Mouse (Mus musculus): ENCODE data around the gene Zfp111. TPM values are rescaled to one million over a fixed set of nuclear protein-coding genes. Genes with fewer than 3 reads are reported as not detected.

Gene Zfp111
- polyA plus RNA-seq, 1 experiment from 2014 or later = 6.6 TPM

- Histone ChIP-seq H3K27me3 (ENCODE audit: control insufficient read depth, insufficient read depth, low read length) (no peaks in the 10 kb centered on the region), H3K36me3 (ENCODE audit: control insufficient read depth, insufficient read depth, low read length) (no peaks in the 10 kb centered on the region), H3K9ac (replicated peaks; ENCODE audit: low read length) (peak overlapping the region; percentile 61), H3K4me3 (replicated peaks; ENCODE audit: low read depth, low read length) (peak overlapping the region; percentile 54), H3K4me2 (ENCODE audit: low read length) (peak overlapping the region; percentile 56), H3K4me1 (ENCODE audit: control insufficient read depth, insufficient read depth, low read length) (no peaks in the 10 kb centered on the region), H3K9me3 (ENCODE audit: control insufficient read depth, low read length) (no peaks in the 10 kb centered on the region), H3K27ac (replicated peaks; ENCODE audit: low read depth, low read length) (0 out of 2 replicates have a peak overlapping the region, but pooled peaks have one; percentile 26)
- no peak for DNase-seq
- WGBS = 59% methylated on average over 6 of the region's 6 CpGs
- no peak for ATAC-seq (ENCODE audit: low FRiP score, low TSS enrichment)
Observed at GRCm38 (mm10) chr7:24175337-24175711, 35.9 kb downstream of the Zfp111 start.

- DNase-seq = peak; percentile 90
- H3K4me1 ChIP-seq (ENCODE audit: control insufficient read depth, insufficient read depth, low read length) = no peaks in the 10 kb centered on the region
- peak within 1 kb of the TSS; percentile 54 for H3K4me3 ChIP-seq (replicated peaks; ENCODE audit: low read depth, low read length)
- H3K9ac ChIP-seq (replicated peaks; ENCODE audit: low read length) = peak within 1 kb of the TSS; percentile 61
- no peaks in the 10 kb centered on the region for H3K9me3 ChIP-seq (ENCODE audit: control insufficient read depth, low read length)
- peak; percentile 86 for ATAC-seq (ENCODE audit: low FRiP score, low TSS enrichment)
- WGBS = 12% methylated on average over 23 of the region's 23 CpGs
- no peaks in the 10 kb centered on the region for H3K36me3 ChIP-seq (ENCODE audit: control insufficient read depth, insufficient read depth, low read length)
- H3K27ac ChIP-seq (replicated peaks; ENCODE audit: low read depth, low read length) = 0 out of 2 replicates have a peak within 1 kb of the TSS, but pooled peaks have one; percentile 26
- H3K27me3 ChIP-seq (ENCODE audit: control insufficient read depth, insufficient read depth, low read length) = no peaks in the 10 kb centered on the region
- peak within 1 kb of the TSS; percentile 56 for H3K4me2 ChIP-seq (ENCODE audit: low read length)
Observed at GRCm38 (mm10) chr7:24174618-24175336, 36.5 kb downstream of the Zfp111 start, which contains the start of gene Zfp114. TSS of gene Zfp114 (plus strand) at chr7:24175060.

- WGBS = 62% methylated on average over 4 of the region's 4 CpGs
- Histone ChIP-seq H3K4me1 (ENCODE audit: control insufficient read depth, insufficient read depth, low read length) (no peaks in the 10 kb centered on the region), H3K9ac (replicated peaks; ENCODE audit: low read length) (no peak overlapping the region), H3K4me2 (ENCODE audit: low read length) (no peak overlapping the region), H3K4me3 (replicated peaks; ENCODE audit: low read depth, low read length) (no peak overlapping the region), H3K36me3 (ENCODE audit: control insufficient read depth, insufficient read depth, low read length) (no peaks in the 10 kb centered on the region), H3K27ac (replicated peaks; ENCODE audit: low read depth, low read length) (no peak overlapping the region), H3K27me3 (ENCODE audit: control insufficient read depth, insufficient read depth, low read length) (no peaks in the 10 kb centered on the region), H3K9me3 (ENCODE audit: control insufficient read depth, low read length) (no peaks in the 10 kb centered on the region)
- ATAC-seq (ENCODE audit: low FRiP score, low TSS enrichment) (no peak), DNase-seq (no peak)
Observed at GRCm38 (mm10) chr7:24172191-24172590, 39.1 kb downstream of the Zfp111 start.

- peak; percentile 3 for DNase-seq
- H3K27me3 ChIP-seq (ENCODE audit: control insufficient read depth, insufficient read depth, low read length) = no peaks in the 10 kb centered on the region
- no peak overlapping the region for H3K9ac ChIP-seq (replicated peaks; ENCODE audit: low read length)
- H3K4me2 ChIP-seq (ENCODE audit: low read length) = no peak overlapping the region
- no peak overlapping the region for H3K27ac ChIP-seq (replicated peaks; ENCODE audit: low read depth, low read length)
- no peak for ATAC-seq (ENCODE audit: low FRiP score, low TSS enrichment)
- H3K36me3 ChIP-seq (ENCODE audit: control insufficient read depth, insufficient read depth, low read length) = no peaks in the 10 kb centered on the region
- H3K9me3 ChIP-seq (ENCODE audit: control insufficient read depth, low read length) = 0 out of 2 replicates have a peak, but pooled peaks cover 2% of the 10 kb centered on the region
- WGBS = 14% methylated on average over 1 of the region's 1 CpGs
- H3K4me1 ChIP-seq (ENCODE audit: control insufficient read depth, insufficient read depth, low read length) = no peaks in the 10 kb centered on the region
- H3K4me3 ChIP-seq (replicated peaks; ENCODE audit: low read depth, low read length) = no peak overlapping the region
Observed at GRCm38 (mm10) chr7:24153272-24153671, 58.0 kb downstream of the Zfp111 start.

Other genes with a start within 250 kb of the Zfp111 start
- gene Vmn1r181, start 236.8 kb downstream of the Zfp111 start, polyA plus RNA-seq (2014; fragmentation: Nextera tagmentation; extraction: Ambion mirVana) = not detected in 2 replicates
- not detected in 2 replicates for gene V1rd19, start 209.8 kb downstream of the Zfp111 start, polyA plus RNA-seq (2014; fragmentation: Nextera tagmentation; extraction: Ambion mirVana)
- gene Vmn1r183, start 158.2 kb downstream of the Zfp111 start, polyA plus RNA-seq (2014; fragmentation: Nextera tagmentation; extraction: Ambion mirVana) = not detected in 2 replicates
- gene Zfp180, start 129.5 kb downstream of the Zfp111 start, polyA plus RNA-seq (2014; fragmentation: Nextera tagmentation; extraction: Ambion mirVana) = 34.1 and 41.6 TPM in 2 replicates
- 7.6 and 8.3 TPM in 2 replicates for gene Zfp112, start 99.1 kb downstream of the Zfp111 start, polyA plus RNA-seq (2014; fragmentation: Nextera tagmentation; extraction: Ambion mirVana)
- 25.5 and 26.5 TPM in 2 replicates for gene Zfp235, start 77.3 kb downstream of the Zfp111 start, polyA plus RNA-seq (2014; fragmentation: Nextera tagmentation; extraction: Ambion mirVana)
- 2.5 and 4.3 TPM in 2 replicates for gene Zfp114, start 36.4 kb downstream of the Zfp111 start, polyA plus RNA-seq (2014; fragmentation: Nextera tagmentation; extraction: Ambion mirVana)
- 2.7 and 3.7 TPM in 2 replicates for gene Zfp109, start 26.1 kb upstream of the Zfp111 start, polyA plus RNA-seq (2014; fragmentation: Nextera tagmentation; extraction: Ambion mirVana)
- 6.2 and 6.6 TPM in 2 replicates for gene Zfp108, start 43.4 kb upstream of the Zfp111 start, polyA plus RNA-seq (2014; fragmentation: Nextera tagmentation; extraction: Ambion mirVana)
- 5.9 and 8.7 TPM in 2 replicates for gene Zfp93, start 59.0 kb upstream of the Zfp111 start, polyA plus RNA-seq (2014; fragmentation: Nextera tagmentation; extraction: Ambion mirVana)
- 34.2 and 34.3 TPM in 2 replicates for gene Zfp61, start 89.8 kb upstream of the Zfp111 start, polyA plus RNA-seq (2014; fragmentation: Nextera tagmentation; extraction: Ambion mirVana)
- gene Zfp94, start 105.2 kb upstream of the Zfp111 start, polyA plus RNA-seq (2014; fragmentation: Nextera tagmentation; extraction: Ambion mirVana) = 18.9 and 19.2 TPM in 2 replicates
- not detected in 2 replicates for gene Tescl, start 122.5 kb upstream of the Zfp111 start, polyA plus RNA-seq (2014; fragmentation: Nextera tagmentation; extraction: Ambion mirVana)
- not detected in 2 replicates for gene Lypd5, start 137.8 kb upstream of the Zfp111 start, polyA plus RNA-seq (2014; fragmentation: Nextera tagmentation; extraction: Ambion mirVana)
- gene Kcnn4, start 158.8 kb upstream of the Zfp111 start, polyA plus RNA-seq (2014; fragmentation: Nextera tagmentation; extraction: Ambion mirVana) = 0.43 and 0.45 TPM in 2 replicates
- 32.9 and 33.3 TPM in 2 replicates for gene Smg9, start 188.2 kb upstream of the Zfp111 start, polyA plus RNA-seq (2014; fragmentation: Nextera tagmentation; extraction: Ambion mirVana)
- gene Irgc1, start 240.9 kb upstream of the Zfp111 start, polyA plus RNA-seq (2014; fragmentation: Nextera tagmentation; extraction: Ambion mirVana) = not detected in 2 replicates